Mouse (Mus musculus): ENCODE results near the gene Olfr695. TPM values are rescaled to one million over a fixed set of nuclear protein-coding genes. Genes with fewer than 3 reads are reported as not detected.
"Not testable (repeated sequence)": the region's sequence is repeated elsewhere in the genome, so short reads cannot be mapped to it uniquely, and the experiment has no call there.

Olfr695 gene
- polyA plus RNA-seq (2014; fragmentation: Nextera tagmentation; extraction: Ambion mirVana), result not detected in 2 replicates

- Histone ChIP-seq H3K4me3 (ENCODE audit: low read depth, low read length) (no peak within 1 kb of the TSS), H3K4me1 (ENCODE audit: control insufficient read depth, insufficient read depth, low read length) (no peaks in the 10 kb centered on the region), H3K27ac (replicated peaks; ENCODE audit: low read depth, low read length) (no peak within 1 kb of the TSS), H3K36me3 (ENCODE audit: control insufficient read depth, insufficient read depth, low read length) (no peaks in the 10 kb centered on the region), H3K9me3 (ENCODE audit: control insufficient read depth, low read length) (no peaks in the 10 kb centered on the region), H3K27me3 (replicated peaks; ENCODE audit: control insufficient read depth, insufficient read depth, low read length) (no peaks in the 10 kb centered on the region), H3K4me2 (ENCODE audit: low read depth, low read length) (no peak within 1 kb of the TSS), H3K9ac (ENCODE audit: low read depth, low read length) (no peak within 1 kb of the TSS)
- DNase-seq (ENCODE audit: low spot score), result no peak
- no peak for ATAC-seq (ENCODE audit: low read depth)
Measured at GRCm38 (mm10) chr7:106716296-106716695, at the start of gene Olfr695. Gene Olfr695 (minus strand): TSS chr7:106716396.

- not testable (repeated sequence) for H3K4me2 ChIP-seq (ENCODE audit: low read depth, low read length); DNase-seq (ENCODE audit: low spot score); H3K4me3 ChIP-seq (ENCODE audit: low read depth, low read length); H3K4me1 ChIP-seq (ENCODE audit: control insufficient read depth, insufficient read depth, low read length); H3K36me3 ChIP-seq (ENCODE audit: control insufficient read depth, insufficient read depth, low read length); H3K27me3 ChIP-seq (replicated peaks; ENCODE audit: control insufficient read depth, insufficient read depth, low read length); ATAC-seq (ENCODE audit: low read depth); H3K9me3 ChIP-seq (ENCODE audit: control insufficient read depth, low read length); H3K9ac ChIP-seq (ENCODE audit: low read depth, low read length); H3K27ac ChIP-seq (replicated peaks; ENCODE audit: low read depth, low read length)
- 88% methylated on average over 2 of the region's 2 CpGs for WGBS
Measured at GRCm38 (mm10) chr7:106761008-106761407, 44.8 kb upstream of the Olfr695 start.

GRCm38 (mm10) chr7:106758800-106759199, 42.6 kb upstream of the Olfr695 start:
- Histone ChIP-seq H3K4me3 (ENCODE audit: low read depth, low read length) (no peak overlapping the region), H3K27ac (replicated peaks; ENCODE audit: low read depth, low read length) (no peak overlapping the region), H3K4me1 (ENCODE audit: control insufficient read depth, insufficient read depth, low read length) (no peaks in the 10 kb centered on the region), H3K9me3 (ENCODE audit: control insufficient read depth, low read length) (peaks cover 3% of the 10 kb centered on the region; the same call in 1 of the 2 replicates), H3K4me2 (ENCODE audit: low read depth, low read length) (no peak overlapping the region), H3K36me3 (ENCODE audit: control insufficient read depth, insufficient read depth, low read length) (no peaks in the 10 kb centered on the region), H3K27me3 (replicated peaks; ENCODE audit: control insufficient read depth, insufficient read depth, low read length) (no peaks in the 10 kb centered on the region), H3K9ac (ENCODE audit: low read depth, low read length) (no peak overlapping the region)
- ATAC-seq (ENCODE audit: low read depth), result no peak
- 79% methylated on average over 2 of the region's 2 CpGs for WGBS
- no peak for DNase-seq (ENCODE audit: low spot score)

- Histone ChIP-seq H3K27me3 (replicated peaks; ENCODE audit: control insufficient read depth, insufficient read depth, low read length) (no peaks in the 10 kb centered on the region), H3K4me1 (ENCODE audit: control insufficient read depth, insufficient read depth, low read length) (no peaks in the 10 kb centered on the region), H3K27ac (replicated peaks; ENCODE audit: low read depth, low read length) (no peak within 1 kb of the TSS), H3K9me3 (ENCODE audit: control insufficient read depth, low read length) (peaks cover 3% of the 10 kb centered on the region; the same call in 1 of the 2 replicates), H3K9ac (ENCODE audit: low read depth, low read length) (no peak within 1 kb of the TSS), H3K36me3 (ENCODE audit: control insufficient read depth, insufficient read depth, low read length) (no peaks in the 10 kb centered on the region), H3K4me3 (ENCODE audit: low read depth, low read length) (no peak within 1 kb of the TSS), H3K4me2 (ENCODE audit: low read depth, low read length) (no peak within 1 kb of the TSS)
- no peak for ATAC-seq (ENCODE audit: low read depth)
- DNase-seq (ENCODE audit: low spot score), result no peak
Measured at GRCm38 (mm10) chr7:106755297-106755696, 39.1 kb upstream of the Olfr695 start, which contains the start of gene Olfr698. Gene Olfr698 (minus strand): TSS chr7:106755397.

GRCm38 (mm10) chr7:106745811-106746210, 29.6 kb upstream of the Olfr695 start:
- H3K36me3 ChIP-seq (ENCODE audit: control insufficient read depth, insufficient read depth, low read length), result no peaks in the 10 kb centered on the region
- no peaks in the 10 kb centered on the region for H3K9me3 ChIP-seq (ENCODE audit: control insufficient read depth, low read length)
- no peak for DNase-seq (ENCODE audit: low spot score)
- no peak overlapping the region for H3K9ac ChIP-seq (ENCODE audit: low read depth, low read length)
- no peaks in the 10 kb centered on the region for H3K4me1 ChIP-seq (ENCODE audit: control insufficient read depth, insufficient read depth, low read length)
- H3K27me3 ChIP-seq (replicated peaks; ENCODE audit: control insufficient read depth, insufficient read depth, low read length), result no peaks in the 10 kb centered on the region
- no peak overlapping the region for H3K4me2 ChIP-seq (ENCODE audit: low read depth, low read length)
- no peak for ATAC-seq (ENCODE audit: low read depth)
- H3K4me3 ChIP-seq (ENCODE audit: low read depth, low read length), result no peak overlapping the region
- no peak overlapping the region for H3K27ac ChIP-seq (replicated peaks; ENCODE audit: low read depth, low read length)
- 78% methylated on average over 5 of the region's 5 CpGs for WGBS

GRCm38 (mm10) chr7:106742343-106742742, 26.1 kb upstream of the Olfr695 start, which contains the start of gene Olfr697:
Gene Olfr697 (minus strand): TSS chr7:106742443.
- Histone ChIP-seq H3K4me3 (ENCODE audit: low read depth, low read length) (no peak within 1 kb of the TSS), H3K9ac (ENCODE audit: low read depth, low read length) (no peak within 1 kb of the TSS), H3K4me1 (ENCODE audit: control insufficient read depth, insufficient read depth, low read length) (no peaks in the 10 kb centered on the region), H3K27me3 (replicated peaks; ENCODE audit: control insufficient read depth, insufficient read depth, low read length) (no peaks in the 10 kb centered on the region), H3K4me2 (ENCODE audit: low read depth, low read length) (no peak within 1 kb of the TSS), H3K36me3 (ENCODE audit: control insufficient read depth, insufficient read depth, low read length) (no peaks in the 10 kb centered on the region), H3K27ac (replicated peaks; ENCODE audit: low read depth, low read length) (no peak within 1 kb of the TSS), H3K9me3 (ENCODE audit: control insufficient read depth, low read length) (no peaks in the 10 kb centered on the region)
- DNase-seq (ENCODE audit: low spot score), result no peak
- no peak for ATAC-seq (ENCODE audit: low read depth)
- WGBS, result 78% methylated on average over 1 of the region's 1 CpGs

- H3K4me2 ChIP-seq (ENCODE audit: low read depth, low read length), result no peak overlapping the region
- no peaks in the 10 kb centered on the region for H3K4me1 ChIP-seq (ENCODE audit: control insufficient read depth, insufficient read depth, low read length)
- ATAC-seq (ENCODE audit: low read depth), result no peak
- H3K27me3 ChIP-seq (replicated peaks; ENCODE audit: control insufficient read depth, insufficient read depth, low read length), result no peaks in the 10 kb centered on the region
- H3K9ac ChIP-seq (ENCODE audit: low read depth, low read length), result no peak overlapping the region
- no peak overlapping the region for H3K27ac ChIP-seq (replicated peaks; ENCODE audit: low read depth, low read length)
- no peaks in the 10 kb centered on the region for H3K36me3 ChIP-seq (ENCODE audit: control insufficient read depth, insufficient read depth, low read length)
- no peak overlapping the region for H3K4me3 ChIP-seq (ENCODE audit: low read depth, low read length)
- no peak for DNase-seq (ENCODE audit: low spot score)
- H3K9me3 ChIP-seq (ENCODE audit: control insufficient read depth, low read length), result 0 out of 2 replicates have a peak, but pooled peaks cover 2% of the 10 kb centered on the region
Measured at GRCm38 (mm10) chr7:106737028-106737427, 20.8 kb upstream of the Olfr695 start.

GRCm38 (mm10) chr7:106733717-106734116, 17.5 kb upstream of the Olfr695 start:
- no peak overlapping the region for H3K27ac ChIP-seq (replicated peaks; ENCODE audit: low read depth, low read length)
- H3K27me3 ChIP-seq (replicated peaks; ENCODE audit: control insufficient read depth, insufficient read depth, low read length), result no peaks in the 10 kb centered on the region
- ATAC-seq (ENCODE audit: low read depth) (no peak), DNase-seq (ENCODE audit: low spot score) (no peak)
- WGBS, result 57% methylated on average over 2 of the region's 2 CpGs
- 0 out of 2 replicates have a peak, but pooled peaks cover 2% of the 10 kb centered on the region for H3K9me3 ChIP-seq (ENCODE audit: control insufficient read depth, low read length)
- no peak overlapping the region for H3K4me3 ChIP-seq (ENCODE audit: low read depth, low read length)
- H3K9ac ChIP-seq (ENCODE audit: low read depth, low read length), result no peak overlapping the region
- H3K4me2 ChIP-seq (ENCODE audit: low read depth, low read length), result no peak overlapping the region
- H3K4me1 ChIP-seq (ENCODE audit: control insufficient read depth, insufficient read depth, low read length), result no peaks in the 10 kb centered on the region
- no peaks in the 10 kb centered on the region for H3K36me3 ChIP-seq (ENCODE audit: control insufficient read depth, insufficient read depth, low read length)

- not testable (repeated sequence) for H3K4me3 ChIP-seq (ENCODE audit: low read depth, low read length); ATAC-seq (ENCODE audit: low read depth); DNase-seq (ENCODE audit: low spot score); H3K36me3 ChIP-seq (ENCODE audit: control insufficient read depth, insufficient read depth, low read length); H3K27me3 ChIP-seq (replicated peaks; ENCODE audit: control insufficient read depth, insufficient read depth, low read length); H3K4me2 ChIP-seq (ENCODE audit: low read depth, low read length); H3K9ac ChIP-seq (ENCODE audit: low read depth, low read length); H3K9me3 ChIP-seq (ENCODE audit: control insufficient read depth, low read length); H3K4me1 ChIP-seq (ENCODE audit: control insufficient read depth, insufficient read depth, low read length); H3K27ac ChIP-seq (replicated peaks; ENCODE audit: low read depth, low read length)
- WGBS, result 84% methylated on average over 2 of the region's 2 CpGs
Measured at GRCm38 (mm10) chr7:106725654-106726053, 9.5 kb upstream of the Olfr695 start.

Measured in embryonic facial prominence, embryonic 14.5 days (tissue).